Mouse (Mus musculus): ENCODE data around the gene Sgca.
"Not testable (repeated sequence)": the region's sequence is repeated elsewhere in the genome, so short reads cannot be mapped to it uniquely, and the experiment has no call there.

Gene Sgca

GRCm38 (mm10) chr11:94987341-94987740 lies 11.2 kb upstream of the Sgca start:
- DNase-seq (ENCODE audit: low spot score in 2 of 2), result no peak

DNA sequence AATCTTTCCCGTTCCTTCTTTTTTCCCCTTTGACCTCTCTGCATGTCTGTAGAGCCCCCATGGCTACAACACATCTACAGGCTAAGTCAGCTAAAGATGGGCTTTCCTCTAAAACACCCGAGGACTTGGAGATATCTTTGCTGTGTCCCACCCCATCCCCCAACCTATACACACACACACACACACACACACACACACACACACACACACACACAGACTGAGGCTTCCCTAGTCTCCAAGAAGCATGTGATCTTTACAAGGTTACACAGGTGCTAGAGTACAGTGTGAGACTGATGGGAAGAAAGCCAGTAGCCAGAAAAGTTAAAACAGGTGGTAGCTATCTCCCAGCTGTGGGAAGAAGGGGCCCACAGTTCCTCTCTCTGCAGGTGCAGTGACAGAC lies 10.3 kb upstream of the Sgca start:
- no peak for DNase-seq (ENCODE audit: low spot score in 2 of 2)

DNA sequence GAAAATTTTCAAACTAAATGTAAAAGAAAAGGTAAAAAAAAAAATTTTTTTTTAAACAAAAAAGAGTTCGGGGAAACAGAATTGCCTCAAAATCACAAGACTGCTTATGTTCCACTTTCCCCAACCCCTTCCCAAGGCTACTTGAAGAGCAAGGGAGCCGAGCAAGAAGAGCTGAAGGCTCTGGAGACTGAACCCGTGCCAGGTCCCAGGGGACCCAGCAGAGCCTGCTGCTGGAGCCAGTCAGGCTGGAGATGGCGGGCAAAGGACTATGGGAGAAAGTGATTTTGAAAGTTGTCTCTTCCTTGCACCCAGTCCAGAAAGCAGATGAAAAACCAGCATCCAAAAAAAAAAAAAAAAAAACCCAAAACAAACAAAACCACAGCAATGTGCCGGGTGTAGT lies 9.7 kb upstream of the Sgca start:
- no peak for DNase-seq (ENCODE audit: low spot score in 2 of 2)

- DNase-seq (ENCODE audit: low spot score in 2 of 2), result no peak
Measured at GRCm38 (mm10) chr11:94985140-94985539, 9.0 kb upstream of the Sgca start.

DNA sequence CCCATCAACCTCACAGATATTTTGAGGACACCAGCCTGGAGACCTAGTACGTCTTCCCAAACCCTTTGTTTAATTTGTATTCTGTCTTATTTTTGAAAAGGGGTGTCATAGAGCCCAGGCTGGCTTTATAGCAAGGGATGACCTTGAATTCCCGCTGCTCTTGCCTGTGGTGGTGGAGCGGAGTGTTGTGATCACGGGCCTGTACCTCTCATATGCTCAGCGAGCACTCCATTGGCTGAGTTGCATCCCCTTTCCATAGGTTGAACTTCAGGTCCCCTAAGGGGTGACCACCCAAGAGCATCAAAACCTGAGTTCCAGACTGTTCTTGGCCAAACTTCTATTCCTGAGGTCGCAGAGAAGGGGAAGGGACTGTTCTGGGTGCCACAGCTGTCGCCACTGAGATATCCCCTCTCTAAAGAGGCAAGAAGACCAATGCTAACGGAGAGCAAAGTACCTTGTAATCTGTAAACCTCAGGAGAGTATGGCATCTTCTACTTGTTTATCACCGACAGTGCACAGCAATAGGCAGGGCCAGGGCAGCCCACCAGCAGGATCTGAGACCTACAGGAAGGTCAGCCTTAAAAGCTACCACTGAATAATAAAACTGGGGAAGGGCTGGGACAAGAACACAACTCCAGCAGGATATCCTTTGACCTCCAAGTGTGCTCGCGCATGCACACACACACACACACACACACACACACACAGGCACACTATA lies 3.5 kb upstream of the Sgca start:
- DNase-seq (ENCODE audit: low spot score in 2 of 2), result no peak

DNA sequence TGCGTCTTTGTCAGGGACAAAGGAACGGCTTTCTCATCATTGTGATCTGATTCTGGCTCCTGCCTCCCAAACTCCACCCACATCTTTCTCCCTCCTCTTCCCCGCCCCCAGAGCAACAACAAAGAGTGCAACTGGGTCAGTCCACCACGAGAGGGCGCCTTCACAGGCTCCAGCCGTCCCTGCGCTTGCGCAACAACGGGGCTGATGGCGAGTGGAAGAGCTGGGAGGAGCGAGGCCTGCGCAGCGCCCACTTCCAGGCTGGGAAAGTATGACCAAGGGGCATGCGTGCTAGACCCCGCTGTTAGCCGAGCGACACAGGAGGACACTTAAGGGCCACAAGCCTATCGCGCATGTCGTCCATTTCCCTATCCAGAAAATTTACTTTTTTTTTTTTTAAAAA lies 2.8 kb upstream of the Sgca start:
- DNase-seq (ENCODE audit: low spot score in 2 of 2), result peak; percentile 91 to 94

DNA sequence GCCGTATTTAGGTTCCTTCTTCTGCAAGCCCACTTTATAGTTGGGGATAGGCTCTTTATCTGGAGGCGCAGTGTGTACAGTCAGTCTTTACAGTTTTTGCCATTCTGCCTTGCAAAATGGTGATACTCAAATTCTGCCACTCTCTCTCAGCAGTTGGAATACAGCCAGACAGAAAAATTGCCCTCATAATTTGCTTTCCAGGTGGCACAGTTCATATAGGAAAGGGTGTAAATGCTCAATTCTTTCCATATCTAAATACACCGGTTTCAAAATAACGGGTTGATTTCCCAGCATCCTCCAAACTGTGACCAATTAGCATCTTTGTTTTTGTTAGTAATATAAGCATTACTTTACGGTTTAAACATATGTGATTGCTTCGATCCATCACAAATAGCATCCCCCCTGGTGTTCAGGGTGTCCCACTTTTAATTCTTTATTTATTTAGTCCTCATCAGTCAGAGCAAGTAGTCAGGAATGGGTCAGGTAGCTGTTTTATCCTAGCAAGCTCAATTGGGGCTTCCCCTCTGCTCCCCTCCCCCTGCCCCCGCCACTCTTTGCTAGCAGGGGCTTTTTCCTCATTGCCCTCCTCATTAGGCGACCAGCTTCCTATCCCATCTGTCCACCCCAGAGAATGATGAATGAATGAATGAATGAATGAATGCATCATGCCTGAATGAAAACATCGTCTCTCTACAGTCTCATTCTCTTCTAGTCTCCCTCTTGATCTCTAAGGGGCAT lies 2.2 kb upstream of the Sgca start:
- DNase-seq (ENCODE audit: low spot score in 2 of 2), result no peak

DNA sequence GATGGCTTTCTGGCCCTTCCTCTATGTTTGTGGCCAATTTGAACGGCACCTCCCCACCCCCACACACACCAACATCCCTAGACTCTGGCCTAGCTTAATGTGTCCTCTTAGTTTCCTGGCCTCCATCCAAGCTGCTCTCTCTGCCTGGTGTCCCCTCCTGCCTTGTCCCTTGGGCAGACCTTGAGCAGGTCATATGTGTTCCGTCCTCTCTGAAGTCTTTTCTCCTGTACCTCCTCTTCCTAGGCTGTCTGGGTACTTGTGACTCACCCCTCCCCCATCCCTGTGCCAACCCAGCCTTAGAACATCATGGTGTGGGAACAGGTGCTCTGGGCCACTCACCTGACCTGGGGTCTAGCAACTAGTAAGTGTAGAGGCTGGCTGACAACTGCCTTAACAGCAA lies 1.2 kb downstream of the Sgca start:
- no peak for DNase-seq (ENCODE audit: low spot score in 2 of 2)

DNA sequence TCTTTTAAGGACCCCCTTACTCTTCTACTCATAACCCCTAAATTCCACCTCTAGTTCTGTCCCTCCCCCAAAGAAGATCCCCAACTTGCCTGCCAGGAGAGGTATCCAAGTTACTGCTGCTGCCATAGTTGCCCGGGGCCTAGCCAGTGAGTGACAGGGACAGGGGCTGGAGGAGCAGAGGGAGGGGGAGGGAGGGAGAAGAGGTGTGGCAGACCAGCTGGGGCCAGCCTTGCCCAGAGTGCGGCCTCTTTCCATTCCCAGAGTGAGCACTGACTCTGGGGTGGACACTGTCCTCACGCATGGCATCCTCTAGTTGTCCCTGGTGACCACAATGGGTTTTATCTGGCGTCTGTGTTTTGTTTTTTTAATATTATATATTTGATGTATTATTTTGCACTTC lies 2.8 kb downstream of the Sgca start:
- no peak for DNase-seq (ENCODE audit: low spot score in 2 of 2)

- no peak for DNase-seq (ENCODE audit: low spot score in 2 of 2)
Measured at GRCm38 (mm10) chr11:94972887-94973286, 3.2 kb downstream of the Sgca start.

DNA sequence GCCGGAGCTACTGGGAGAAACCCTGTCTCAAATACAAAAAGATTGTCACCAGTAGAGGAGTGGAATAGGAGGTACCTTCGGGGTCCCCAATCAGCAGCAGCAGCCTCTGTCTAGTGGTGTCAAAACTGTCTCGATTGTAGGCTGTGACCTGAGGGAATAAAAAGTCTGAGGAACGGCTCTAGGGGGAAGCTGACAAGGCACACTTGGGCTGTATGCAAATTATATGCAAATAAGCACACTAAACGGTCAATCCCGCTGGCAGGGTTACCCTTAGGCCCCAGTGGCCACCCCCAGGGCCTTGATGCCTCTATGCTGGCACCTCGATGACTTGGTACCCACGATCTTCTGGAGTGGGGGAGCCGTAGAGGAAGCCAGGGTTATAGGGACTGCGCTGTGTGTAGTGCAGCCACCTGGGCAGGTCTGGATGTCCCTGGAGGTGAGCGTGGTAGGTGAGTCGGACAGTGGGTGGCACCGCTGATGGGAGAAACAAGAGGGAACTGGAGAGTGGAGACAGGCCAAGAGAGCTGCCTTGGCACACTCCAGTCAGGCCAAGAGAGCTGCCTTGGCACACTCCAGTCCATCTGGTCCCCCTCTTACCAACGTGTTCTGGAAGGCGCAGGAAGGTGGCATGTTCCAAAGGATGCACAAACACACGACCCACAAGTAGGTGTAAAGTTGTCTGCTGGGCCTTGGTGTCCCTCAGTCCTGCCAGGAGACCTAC lies 4.1 kb downstream of the Sgca start:
- DNase-seq (ENCODE audit: low spot score in 2 of 2), result no peak

DNA sequence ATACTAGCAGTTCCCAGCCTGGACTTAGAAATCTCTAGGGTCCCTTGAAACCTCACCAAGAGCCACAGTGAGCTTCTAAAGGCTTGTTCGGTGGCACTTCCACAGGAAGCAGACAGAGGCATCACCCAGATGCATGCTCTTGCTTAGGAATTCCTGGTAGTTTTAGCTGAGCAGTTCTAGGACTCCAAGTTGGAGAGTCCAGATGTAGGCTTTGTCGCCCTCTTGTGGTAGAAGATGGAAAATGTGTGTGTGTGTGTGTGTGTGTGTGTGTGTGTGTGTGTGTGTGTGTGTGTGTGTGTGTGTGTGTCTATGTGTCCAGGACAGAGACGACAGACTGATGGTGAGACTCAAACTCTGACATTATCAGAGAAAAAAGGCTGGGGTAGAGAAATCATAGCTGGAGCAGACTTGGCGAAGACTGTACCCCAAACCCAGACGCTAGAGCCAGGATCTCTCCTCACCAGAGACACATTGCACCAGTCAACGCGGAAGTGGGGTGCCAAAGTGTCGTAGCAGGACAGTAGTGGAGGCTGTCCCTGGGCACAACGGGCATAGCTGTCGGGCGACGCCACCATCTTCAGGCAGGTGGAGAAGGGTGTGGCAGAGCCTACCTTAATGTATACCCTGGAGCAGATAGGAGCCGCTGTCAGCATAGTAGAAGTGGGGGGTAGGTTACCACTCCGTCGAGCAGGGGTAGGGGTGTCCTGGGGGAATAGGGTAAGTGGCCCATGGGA lies 5.8 kb downstream of the Sgca start:
- DNase-seq (ENCODE audit: low spot score in 2 of 2), result no peak

GRCm38 (mm10) chr11:94969709-94970108 lies 6.4 kb downstream of the Sgca start:
- DNase-seq (ENCODE audit: low spot score in 2 of 2), result not testable (repeated sequence)

DNA sequence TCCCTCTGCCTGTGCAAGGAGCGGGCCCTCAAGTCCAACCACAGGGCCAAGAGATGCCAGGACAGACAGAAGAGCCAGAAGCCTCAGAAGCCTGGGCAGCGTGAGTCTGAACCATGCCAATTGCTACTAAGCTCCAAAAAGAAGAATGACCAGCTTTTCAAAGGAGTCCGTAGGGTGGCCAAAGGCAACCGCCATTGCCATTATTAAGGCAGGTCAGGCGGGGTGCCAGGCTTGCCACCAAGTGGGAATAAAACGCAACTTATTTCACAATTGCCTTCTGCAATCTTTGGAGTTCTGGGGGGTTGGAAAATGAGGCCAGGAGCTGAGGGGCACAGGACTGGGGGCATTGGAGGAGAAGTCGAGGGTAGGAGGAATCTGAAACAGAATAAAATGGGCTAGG lies 7.9 kb downstream of the Sgca start:
- DNase-seq (ENCODE audit: low spot score in 2 of 2), result no peak

GRCm38 (mm10) chr11:94967419-94967818 lies 8.7 kb downstream of the Sgca start, which contains the start of gene Hils1:
Gene Hils1, plus strand, starts transcription at chr11:94967593.
- no peak for DNase-seq (ENCODE audit: low spot score in 2 of 2)

- no peak for DNase-seq (ENCODE audit: low spot score in 2 of 2)
Measured at GRCm38 (mm10) chr11:94962534-94963101, 13.5 kb downstream of the Sgca start.

GRCm38 (mm10) chr11:94958065-94958858 lies 17.9 kb downstream of the Sgca start:
- peak in 1 of 2 experiments; percentile 12 for DNase-seq (ENCODE audit: low spot score in 2 of 2)

- no peak for DNase-seq (ENCODE audit: low spot score in 2 of 2)
Measured at GRCm38 (mm10) chr11:94957693-94958064, 18.4 kb downstream of the Sgca start.

DNA sequence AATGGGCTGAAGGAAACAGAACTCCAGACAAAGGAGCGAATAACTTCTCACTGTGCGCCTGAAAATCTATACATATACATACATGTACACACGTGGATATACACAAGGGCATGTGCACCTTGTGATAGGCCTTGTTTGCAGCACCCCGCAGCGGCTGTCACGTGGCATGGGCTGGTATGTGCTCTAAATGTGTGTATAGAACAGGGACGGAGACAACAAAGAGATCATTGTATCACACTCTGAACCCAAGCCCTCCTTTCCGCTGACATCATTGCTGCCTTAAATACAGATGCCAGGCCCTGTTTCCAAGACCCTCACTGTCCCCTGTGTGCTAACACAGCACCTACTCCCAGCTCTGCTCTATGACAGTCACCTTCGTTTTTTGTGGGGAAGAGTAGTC lies 21.0 kb downstream of the Sgca start:
- DNase-seq (ENCODE audit: low spot score in 2 of 2), result no peak

DNA sequence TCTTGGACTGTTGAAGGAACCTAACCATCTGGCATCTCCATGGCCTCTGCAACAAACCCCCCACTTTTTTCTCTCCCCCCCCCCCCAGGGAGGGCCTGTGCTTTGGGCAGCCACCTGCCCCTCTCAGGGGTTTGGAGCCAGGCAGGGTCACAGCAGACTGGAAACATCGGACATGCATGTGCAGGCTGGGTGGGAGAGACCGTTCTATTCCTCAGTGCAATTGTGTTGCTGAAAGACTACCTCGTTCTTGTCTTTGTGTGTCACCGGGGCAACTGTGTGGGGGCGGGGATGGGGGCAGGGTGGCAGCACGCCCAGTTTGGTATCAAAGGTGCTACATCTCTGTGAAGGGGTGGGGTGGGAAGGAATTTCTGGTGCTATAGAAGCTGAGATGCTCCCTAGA lies 24.0 kb downstream of the Sgca start:
- no peak for DNase-seq (ENCODE audit: low spot score in 2 of 2)

- no peak for DNase-seq (ENCODE audit: low spot score in 2 of 2)
Measured at GRCm38 (mm10) chr11:94945236-94945635, 30.9 kb downstream of the Sgca start.
